Mouse (Mus musculus) CH12.LX (cell line): ENCODE data around the gene Grhl1.

Experiments used
- CTCF ChIP-seq, 2 experiments: IDR thresholded peaks in 1 of 2; conservative IDR thresholded peaks in 1 of 2; 2 replicates each; pipeline ENCODE4 v1.5.1; 2011 to 2012; ENCODE audit warnings: low read depth in 2 of 2, low read length in 2 of 2, improper control_type of control experiment in 1 of 2, inconsistent platforms in 1 of 2, mild to moderate bottlenecking in 1 of 2, moderate library complexity in 1 of 2
- EP300 ChIP-seq: IDR thresholded peaks from 2 replicates; pipeline ENCODE4 v1.6.1; 2011; ENCODE audit warnings: low read length, improper control_type of control experiment
- HCFC1 ChIP-seq: IDR thresholded peaks from 2 replicates; pipeline ENCODE4 v1.6.1; 2012; ENCODE audit warnings: low read depth, mild to moderate bottlenecking, inconsistent platforms, low read length, improper control_type of control experiment
- MAFK ChIP-seq: IDR thresholded peaks from 2 replicates; pipeline ENCODE4 v1.6.1; 2011; ENCODE audit warnings: low read length, improper control_type of control experiment; ENCODE audit not compliant: insufficient replicate concordance
- MAX ChIP-seq: IDR thresholded peaks from 2 replicates; pipeline ENCODE4 v1.6.1; 2011; ENCODE audit warnings: low read length, improper control_type of control experiment
- POLR2A ChIP-seq: IDR thresholded peaks from 2 replicates; pipeline ENCODE4 v1.6.1; 2011; ENCODE audit warnings: low read depth, mild to moderate bottlenecking, improper control_type of control experiment, low read length
- SIN3A ChIP-seq: IDR thresholded peaks from 2 replicates; pipeline ENCODE4 v1.6.1; 2012; ENCODE audit warnings: low read length, improper control_type of control experiment, inconsistent platforms
- TBP ChIP-seq: conservative IDR thresholded peaks from 2 replicates; pipeline ENCODE4 v1.6.1; 2011; ENCODE audit warnings: low read depth, low read length, improper control_type of control experiment

DNA sequence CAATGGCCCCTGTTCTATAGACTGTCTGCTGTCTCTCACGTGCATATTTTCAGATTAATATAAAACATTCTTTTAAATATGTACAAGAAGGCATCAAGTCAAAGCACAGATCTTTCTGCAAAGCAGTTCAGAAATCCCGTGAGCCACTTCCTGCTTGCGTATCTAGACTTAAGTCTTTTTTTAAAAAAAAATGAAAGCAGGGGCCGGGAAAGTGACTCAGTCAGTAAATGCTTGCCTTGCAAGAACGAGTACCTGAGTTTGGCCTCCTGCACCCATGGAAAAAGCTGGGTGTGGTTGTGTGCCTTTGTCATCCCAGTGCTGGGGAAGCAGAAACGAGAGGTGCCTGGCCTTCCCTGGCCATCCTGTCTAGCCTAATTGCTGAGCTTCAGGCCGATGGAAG is 28.0 kb downstream of the Grhl1 start:
- no peak for TF ChIP-seq TBP
- no peak for TF ChIP-seq MAX
- TF ChIP-seq EP300 = no peak
- no peak for TF ChIP-seq MAFK
- TF ChIP-seq SIN3A = no peak
- TF ChIP-seq CTCF (conservative IDR thresholded peaks at IDR 0.05 in 1 of 2, IDR thresholded peaks at IDR 0.05 in 1 of 2; ENCODE audit: low read depth in 2 of 2, low read length in 2 of 2) = no peak
- TF ChIP-seq POLR2A = no peak
- no peak for TF ChIP-seq HCFC1
